Mouse (Mus musculus) gastrocnemius, postnatal 4 days (tissue): Measurements from ENCODE around the gene Shank3. TPM values are rescaled to one million over a fixed set of nuclear protein-coding genes. Genes with fewer than 3 reads are reported as not detected.

ENCODE experiments used
- DNase-seq, 2 experiments: peaks; one replicate each; pipeline ENCODE4 v3.0.0; 2021 to 2022; ENCODE audit warnings: low spot score in 2 of 2, mixed read lengths in 2 of 2
- total RNA-seq, 2 experiments: library from RNA; stranded (reverse); gene quantifications; 2 replicates each; pipeline ENCODE4 v1.2.3; 2021

Gene Shank3
- total RNA-seq, 2 experiments from 2014 or later: 30.4 to 35.7 TPM

DNA sequence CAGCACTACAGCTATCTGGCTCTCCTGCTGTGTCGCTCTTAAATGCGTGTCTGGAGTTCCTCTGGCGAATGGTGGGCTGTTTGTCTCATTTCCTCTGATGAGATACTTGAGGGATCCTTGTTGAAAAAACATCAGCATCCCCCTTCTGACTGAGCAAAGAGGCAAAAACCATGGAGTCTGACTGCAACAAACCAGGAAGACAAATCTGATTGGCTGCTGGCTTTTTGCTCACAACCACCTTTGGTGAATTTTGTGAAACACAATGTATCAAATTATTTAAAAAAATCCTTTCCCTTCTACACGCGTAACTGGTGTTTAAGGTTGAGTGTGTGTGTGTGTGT is 23.0 kb upstream of the Shank3 start:
- DNase-seq: no peak

DNA sequence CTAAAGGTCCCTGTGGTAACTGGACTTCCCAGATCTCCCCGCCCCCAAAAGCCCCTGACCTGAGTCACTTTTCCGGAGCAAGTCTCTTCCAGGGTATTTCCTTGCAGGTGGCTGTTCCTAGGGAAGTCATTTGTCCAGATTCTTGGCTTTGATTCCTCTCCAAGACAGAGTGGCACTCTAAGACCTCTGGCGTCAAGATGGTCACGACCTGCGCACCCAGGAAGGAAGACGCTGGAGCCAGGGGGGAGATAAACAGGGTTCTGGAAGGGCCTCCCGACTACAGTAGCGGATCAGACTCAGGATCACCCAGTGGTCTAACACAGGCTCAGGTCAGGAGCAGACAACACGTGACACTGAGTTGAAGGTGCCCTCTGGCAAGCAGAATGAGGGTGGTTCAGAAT is 22.3 kb upstream of the Shank3 start, which contains the start of gene Arsa:
Gene Arsa, minus strand, starts transcription at position 335 of the 401 bp plus-strand sequence.
- DNase-seq: no peak

DNA sequence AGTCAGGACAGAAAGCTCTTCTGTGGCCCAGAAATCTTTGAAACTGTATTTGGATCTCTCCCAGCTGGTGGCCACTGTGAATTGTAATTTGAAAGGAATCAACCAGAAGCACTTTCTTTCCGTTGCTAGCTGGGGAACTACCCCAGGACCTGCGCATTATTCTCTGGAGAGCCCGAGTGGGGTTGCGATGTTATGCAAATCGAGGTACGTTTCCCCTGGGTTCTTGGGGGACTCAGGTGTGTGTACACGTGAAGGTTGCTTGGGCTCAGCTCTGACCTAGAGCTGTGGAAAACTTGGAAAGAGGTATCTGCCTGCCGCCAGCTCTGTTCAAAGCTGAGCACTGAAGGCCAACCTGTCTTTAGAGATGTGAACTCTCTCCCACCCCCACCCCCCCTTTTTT is 21.6 kb upstream of the Shank3 start:
- DNase-seq: no peak

DNA sequence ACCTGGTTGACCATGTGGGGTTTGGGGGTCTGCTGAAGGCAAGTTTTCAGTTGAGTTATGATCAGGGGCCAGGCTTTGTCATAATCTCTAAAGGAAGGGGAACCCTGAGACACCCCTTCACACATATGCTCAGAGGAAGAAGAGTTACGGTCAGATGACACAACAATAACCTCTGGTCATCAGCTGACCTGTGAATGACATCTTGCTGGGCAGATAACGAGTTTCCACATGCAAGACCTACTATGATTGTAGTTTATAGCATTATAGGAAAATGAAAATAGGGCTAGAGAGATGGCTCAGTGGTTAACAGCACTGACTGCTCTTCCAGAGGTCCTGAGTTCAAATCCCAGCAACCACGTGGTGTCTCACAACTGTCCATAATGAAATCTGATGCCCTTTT is 20.8 kb upstream of the Shank3 start:
- no peak for DNase-seq

DNA sequence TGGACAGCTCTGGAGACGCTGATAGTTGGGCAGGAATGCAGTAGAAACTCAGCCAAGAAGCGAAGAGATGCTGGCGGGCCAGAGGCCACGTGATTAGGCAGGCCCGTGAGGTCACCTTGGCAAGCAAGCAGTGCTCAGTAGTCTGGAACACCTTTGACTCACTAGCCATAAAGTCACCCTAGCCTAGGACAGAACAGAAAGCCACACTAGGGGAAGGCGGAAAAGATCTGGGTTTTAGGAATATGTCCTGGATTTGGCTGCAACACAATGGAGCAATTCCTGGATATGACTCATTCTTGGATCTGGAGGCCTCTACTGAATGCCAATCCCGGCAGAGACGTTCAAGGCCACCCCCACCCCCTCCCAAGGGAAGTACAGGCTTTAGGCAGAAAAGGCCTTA is 18.8 kb upstream of the Shank3 start:
- DNase-seq: peak in 1 of 2 experiments; percentile 43

DNA sequence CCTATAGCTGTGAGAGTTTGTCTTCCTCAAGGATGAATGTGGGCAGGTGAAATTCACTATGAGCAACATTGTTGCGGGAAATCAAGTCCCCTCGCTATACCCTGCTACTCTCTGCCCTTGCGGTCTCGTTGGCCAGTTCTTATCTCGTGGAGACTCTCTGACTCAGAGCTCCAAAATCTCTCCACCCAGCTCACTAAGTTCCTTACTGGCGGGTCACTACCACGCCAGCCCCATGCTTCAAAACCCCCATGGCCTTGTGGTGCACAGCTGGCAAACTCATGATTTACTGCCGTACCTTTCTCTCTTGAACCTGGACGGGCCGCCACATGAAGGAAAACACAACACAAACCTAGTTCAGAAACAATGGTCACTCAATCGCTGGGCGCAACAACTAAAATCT is 11.2 kb upstream of the Shank3 start:
- DNase-seq: no peak

DNA sequence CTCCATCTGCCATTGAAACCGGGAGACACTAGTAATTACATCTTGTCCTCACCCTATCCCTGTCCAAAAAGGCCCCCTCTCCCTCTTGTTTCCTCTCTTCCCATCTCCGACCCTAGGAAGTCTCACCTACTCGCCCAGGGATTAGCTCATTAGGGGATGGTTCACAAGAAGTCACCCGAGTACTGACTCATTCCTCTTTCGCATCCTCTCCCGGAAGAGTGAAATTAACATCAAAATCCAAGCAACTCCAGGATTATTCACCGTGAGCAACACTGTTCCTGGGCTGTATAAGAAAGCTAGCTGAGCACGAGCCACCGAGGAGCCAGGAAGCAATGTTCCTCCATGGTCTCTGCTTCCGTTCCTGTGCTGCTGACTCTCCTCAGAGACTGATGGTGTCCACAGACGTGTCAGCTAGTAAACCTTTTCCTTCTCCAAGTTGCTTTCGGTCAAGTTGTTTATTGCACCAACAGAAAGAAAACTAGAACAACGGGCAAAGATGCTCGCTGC is 10.8 kb upstream of the Shank3 start:
- no peak for DNase-seq

DNA sequence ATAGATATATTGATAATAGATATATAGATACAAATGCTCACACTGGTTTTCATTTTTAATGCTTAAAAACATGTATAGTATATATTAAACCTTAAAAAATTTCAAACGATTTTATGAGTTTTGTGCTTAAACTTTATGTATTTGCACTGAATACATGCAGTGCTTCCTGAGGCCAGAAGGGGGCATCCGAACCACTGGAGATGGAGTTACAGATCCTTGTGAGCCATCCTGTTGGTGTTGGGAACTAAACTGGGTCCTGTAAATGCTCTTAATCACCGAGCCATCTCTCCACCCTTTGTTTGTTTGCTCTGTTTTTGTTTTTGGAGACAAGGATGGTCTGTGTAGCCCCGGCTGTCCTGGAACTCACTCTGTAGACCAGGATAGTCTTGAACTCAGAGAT is 4.5 kb upstream of the Shank3 start:
- DNase-seq: no peak

DNA sequence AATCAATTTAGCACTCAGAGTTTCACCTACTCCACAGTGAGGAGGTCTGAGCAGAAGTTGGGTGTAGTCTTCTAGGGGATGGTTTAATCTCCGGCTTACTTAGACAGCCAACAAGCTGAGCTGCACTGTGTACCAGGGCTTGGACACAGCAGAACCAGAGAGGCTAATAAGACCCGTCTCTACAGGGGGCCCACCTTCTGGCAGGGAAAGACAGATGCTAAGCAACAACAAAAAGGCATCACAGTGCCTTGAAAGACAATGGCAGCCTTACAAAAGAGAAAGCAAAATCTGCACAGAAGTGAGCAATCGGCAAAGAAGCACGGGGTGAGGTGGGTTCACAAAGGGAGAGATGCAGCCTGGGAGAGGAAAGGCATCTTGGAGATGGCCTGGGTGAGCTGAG is 3.3 kb upstream of the Shank3 start:
- no peak for DNase-seq

DNA sequence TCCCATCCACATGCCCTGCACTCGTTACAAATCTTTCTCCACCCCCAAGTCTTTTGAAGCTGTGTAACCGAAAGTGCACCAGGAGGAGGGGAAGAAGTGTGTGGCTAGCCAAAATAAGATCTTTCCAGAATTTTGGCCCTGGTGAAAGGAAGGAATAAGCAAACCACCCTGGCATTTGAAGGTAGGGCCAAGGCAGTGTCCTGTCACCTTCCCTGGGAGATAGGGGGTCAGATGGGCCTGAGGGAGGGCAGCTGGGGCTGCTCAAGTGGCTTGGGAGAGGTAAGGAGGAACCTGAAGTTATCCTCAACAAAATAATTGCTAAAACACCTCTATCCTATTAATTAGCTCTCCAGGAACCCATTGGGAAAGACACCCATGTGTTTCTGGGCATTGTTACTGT is 2.6 kb upstream of the Shank3 start:
- DNase-seq: no peak

DNA sequence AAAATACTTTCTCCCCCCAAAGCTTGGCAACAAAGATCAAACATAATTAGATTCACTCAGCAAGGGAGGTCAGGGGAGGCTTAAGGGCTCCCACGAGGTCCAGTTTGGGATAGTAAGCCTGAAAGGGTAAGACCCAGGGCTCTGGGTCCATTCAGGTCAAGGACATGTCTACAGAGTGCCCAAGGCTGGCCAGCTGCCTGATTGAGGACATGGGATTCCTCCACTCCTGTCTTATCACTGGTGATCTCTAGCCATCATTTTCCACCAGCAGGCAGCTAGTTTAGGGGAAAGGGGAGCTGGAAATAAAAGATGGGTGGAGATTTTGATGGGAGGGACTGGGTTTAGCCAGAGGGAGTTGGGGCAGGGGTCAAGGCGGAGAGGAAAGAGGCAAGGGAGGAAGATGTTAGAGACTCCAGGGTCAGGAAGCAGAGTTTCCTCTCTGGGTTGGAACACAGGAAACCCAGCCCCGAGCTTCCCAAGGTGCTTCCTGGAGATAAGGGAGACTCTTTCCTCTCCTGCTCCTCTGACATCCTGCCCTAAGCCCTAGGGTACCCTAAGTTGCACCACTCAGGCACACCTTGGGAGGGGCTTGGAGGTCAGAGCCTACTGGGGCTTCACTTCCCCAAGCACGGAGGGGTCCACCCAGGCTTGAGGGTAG is 1.9 kb upstream of the Shank3 start:
- no peak for DNase-seq

DNA sequence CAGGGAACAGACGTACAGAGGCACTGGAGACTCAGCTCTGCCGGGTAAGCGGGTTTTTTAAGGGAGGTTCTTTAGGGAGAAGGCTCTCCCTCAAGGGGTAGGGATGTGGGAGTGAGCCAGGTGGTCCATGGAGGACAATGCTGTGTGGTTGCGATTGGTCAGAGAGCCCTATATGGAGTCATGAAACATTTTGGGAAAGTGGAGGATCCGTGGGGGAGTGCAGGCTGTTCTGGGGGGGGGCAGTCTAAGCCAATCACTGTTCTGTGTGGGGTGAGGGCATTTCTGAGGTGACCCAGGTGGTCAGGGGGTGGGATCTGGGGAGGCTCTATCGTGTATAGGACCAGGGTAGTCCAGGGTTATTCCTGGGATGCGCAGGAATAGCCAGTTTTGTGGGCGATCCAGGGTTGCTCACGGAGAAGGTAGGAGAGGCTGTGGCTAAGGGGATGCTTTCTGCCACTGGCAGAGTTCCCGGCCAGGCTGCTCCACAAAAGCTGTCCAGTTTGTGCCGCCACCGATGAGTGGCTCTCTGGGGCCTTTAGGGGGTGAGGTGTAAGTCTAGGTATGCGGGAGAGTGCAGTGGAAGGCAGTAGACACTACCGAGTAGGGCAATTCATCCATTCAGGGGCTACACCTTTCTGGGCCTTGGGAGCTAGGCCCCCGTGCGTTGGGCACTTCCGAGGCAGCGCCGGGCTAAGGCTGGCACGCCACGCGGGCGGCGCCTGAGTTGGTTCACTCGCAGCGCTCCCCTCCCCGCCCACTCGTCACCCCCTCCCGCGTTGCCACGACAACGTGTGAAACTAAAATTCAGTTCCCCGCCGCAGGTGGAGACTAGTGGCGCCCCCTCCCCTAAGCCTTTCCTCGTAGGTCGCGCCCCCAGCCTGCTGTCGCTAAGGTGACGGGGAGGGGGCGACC is 1.1 kb upstream of the Shank3 start:
- no peak for DNase-seq

DNA sequence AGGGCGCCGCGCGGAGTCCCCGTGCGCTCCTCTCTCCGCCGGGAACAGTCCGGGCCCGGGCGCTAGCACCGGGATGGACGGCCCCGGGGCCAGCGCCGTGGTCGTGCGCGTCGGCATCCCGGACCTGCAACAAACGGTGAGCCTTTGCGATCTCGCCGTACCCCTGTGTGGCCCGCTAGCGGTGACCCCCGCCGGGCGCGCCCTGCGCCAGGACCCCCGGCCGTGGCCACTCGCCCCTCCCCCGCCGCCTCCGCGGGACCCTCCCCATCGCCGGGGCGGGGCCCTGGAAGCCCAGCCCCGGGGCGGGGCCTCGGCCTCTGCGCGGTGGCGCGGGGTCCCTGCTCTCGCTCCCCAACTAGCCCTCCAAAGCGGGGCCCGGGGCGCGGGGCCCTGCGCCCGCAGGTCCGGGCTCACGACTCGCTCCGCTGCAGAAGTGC is 379 bp downstream of the Shank3 start:
- peak; percentile 47 to 51 for DNase-seq

DNA sequence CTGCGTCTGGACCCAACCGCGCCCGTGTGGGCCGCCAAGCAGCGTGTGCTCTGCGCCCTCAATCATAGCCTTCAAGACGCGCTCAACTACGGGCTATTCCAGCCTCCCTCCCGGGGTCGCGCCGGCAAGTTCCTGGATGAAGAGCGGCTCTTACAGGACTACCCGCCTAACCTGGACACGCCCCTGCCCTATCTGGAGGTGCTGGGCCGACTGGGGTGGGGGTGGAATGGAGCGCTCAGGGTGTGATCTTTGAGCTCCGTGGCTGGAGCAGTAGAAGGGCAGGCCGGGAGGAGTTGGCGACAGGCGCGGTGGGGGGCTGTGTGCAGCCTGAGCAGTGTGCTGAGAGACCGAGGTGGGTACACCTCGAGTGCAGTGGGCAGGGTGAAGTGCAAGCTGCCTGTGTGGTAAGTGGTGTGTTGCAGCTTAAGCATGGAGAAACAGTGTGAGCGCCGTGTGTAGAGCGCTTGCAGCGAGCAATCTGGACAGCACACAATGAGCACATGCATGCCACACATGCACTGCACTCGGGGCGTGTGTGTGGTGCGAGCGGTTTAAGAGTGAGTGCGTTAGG is 883 bp downstream of the Shank3 start:
- no peak for DNase-seq

DNA sequence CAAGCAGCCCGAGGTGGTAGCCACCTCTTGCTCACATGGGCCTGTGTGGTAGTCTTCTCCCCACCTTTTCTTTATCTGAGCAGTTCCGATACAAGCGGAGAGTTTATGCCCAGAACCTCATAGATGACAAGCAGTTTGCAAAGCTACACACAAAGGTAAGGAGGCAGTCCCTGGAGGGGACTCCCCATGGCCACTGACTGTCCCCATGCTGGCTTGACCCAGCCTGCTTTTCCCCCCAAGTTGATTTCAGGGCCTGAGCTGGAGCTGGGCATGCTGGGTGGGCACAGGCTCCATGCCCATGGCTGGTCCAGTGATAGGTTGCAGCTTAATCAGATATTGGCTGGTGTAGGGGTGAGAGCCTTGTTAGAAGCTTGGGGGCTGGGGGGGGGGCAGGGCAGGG is 1.9 kb downstream of the Shank3 start:
- DNase-seq: no peak

DNA sequence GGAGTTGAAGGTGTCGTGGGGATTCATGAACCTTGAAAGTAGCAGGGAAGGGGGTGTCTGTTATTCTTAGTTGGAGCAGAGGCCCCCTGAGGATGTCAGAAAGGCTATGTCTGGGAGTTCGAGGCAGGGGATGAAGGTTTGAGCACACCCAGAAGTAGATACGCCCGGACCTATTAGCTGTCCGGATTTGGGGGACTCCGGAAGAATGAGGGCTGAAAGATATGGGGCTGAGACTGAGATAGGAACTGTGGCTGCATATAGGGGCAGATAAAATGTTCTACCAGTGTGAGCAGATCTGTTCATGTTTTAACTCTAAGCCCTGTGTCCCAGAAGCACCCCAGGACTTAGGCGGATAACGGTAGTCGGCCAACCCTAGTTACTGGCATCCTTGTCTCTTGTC is 5.4 kb downstream of the Shank3 start:
- DNase-seq: no peak

DNA sequence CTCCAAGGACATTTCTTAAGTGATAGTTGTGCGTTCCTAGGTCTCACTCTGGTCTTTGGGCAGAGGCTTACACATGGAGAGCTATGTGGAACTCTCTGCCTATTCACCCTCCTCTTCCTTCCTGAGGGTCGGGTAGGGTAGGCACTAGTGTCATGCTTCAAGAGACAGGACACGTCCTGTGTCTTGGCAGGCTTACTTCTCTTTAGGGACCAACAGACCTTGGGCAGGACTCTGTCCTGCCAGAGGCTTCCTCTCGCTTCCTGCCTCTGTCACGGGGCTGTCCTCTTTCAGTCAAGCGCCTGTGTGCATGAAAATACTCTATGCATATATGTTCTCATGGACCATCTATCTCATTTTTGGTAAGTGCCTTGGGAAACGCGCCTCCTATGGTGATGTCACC is 8.3 kb downstream of the Shank3 start:
- DNase-seq: no peak

DNA sequence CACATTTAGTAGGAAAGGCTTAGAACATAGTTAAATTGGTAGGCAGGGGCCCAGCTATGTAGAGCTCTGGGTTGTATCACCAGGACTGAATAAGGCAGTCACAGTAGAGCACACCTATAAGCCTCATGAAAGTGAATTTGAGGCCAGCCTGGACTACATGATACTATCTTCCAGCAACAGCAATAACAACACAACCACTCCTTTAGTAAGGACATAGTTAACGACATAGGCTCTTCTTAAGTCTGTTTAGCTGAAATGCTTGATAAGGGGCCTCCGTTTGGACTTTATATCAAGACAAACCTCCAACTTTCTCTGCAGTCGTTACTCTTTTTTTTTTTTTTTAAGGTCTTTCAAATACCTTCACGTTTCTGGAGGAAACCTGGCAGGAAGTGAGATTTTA is 13.3 kb downstream of the Shank3 start:
- DNase-seq: no peak

DNA sequence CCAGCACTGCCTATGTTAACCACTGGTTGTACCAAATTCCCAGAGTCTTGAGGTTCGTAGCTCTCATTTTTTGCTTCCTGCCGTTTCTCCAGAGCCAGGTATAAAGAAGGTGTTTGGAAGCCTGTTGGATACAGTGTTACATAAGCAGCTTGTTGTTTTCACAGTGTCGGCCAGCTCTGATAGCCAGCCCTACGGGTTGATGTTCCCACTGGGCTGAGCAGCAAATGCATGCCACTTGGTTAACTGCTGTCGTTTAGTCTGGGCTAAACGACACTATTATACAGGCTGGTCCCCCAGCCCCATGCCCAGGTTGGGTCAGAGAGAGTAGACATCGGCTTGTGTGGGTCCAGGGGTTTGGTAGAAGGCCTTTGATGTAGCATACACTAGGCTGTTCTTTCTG is 22.5 kb downstream of the Shank3 start:
- no peak for DNase-seq

DNA sequence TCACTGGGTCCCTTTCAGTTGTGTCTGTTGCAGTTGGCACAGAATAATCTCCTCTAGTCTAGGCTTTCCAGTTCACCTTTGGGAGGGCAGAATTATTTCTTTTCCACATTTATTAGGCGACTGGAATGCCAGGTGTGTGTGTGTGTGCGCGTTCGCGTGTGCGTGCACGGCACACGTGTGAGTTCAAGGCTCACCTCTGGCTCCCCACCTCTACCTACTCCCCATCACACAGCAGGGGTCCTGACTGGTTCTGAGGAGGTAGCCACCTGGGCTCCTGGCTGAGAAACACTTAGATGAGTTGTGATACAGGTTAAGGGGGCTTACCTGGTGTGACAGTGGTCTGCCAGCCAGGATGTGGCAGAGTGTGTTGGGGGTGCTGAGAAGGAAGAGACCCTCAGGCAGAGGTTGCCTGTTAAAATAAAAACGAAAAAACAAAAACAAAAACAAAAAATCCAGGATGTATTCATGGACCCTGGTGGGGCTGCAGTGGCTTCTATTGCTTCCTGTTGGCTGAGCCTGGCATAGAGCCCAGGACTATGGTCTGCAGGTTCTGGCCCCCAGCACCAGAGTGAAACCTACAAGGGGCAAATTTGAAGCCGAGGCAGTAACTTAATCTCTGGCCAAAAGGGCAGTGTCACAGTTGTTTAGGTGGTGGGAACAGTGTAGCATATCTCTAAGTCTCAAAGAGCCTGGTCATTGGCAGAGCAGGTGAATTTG is 23.3 kb downstream of the Shank3 start:
- no peak for DNase-seq

DNA sequence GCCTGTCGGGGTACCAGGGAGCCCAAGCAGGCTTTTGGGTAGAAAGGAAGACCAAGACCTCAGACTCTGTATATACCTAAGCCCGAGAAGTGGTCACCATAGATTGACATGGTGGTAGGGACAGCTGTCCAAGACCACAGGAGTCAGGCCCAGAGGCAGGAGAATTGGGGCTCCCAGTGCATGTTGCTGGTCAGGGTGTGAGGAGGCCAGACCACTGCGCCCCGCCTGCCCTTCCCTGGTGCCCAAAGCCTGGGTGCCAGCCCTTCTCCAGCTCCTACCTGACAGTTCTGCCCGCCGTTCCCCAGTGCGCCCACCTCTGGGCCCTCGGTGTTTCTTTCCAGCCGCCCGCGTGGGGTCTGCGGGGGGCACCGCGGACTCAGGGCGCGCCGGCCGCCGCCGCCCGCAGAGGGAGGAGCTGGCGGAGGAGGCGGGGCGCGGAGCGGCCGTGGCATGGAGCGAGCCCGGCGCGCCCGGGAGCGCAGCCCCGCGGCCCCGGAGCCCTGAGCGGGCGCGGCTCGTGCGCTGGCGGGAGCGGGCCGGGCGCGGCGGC is 23.9 kb downstream of the Shank3 start:
- DNase-seq: no peak
